Mouse (Mus musculus): ENCODE measurements around the gene Hist1h3b. TPM values are rescaled to one million over a fixed set of nuclear protein-coding genes. Genes with fewer than 3 reads are reported as not detected.
"Not testable (repeated sequence)": the region's sequence is repeated elsewhere in the genome, so short reads cannot be mapped to it uniquely, and the experiment has no call there.

Gene Hist1h3b
- polyA plus RNA-seq, 1 experiment from 2014 or later = 11.1 TPM

DNA sequence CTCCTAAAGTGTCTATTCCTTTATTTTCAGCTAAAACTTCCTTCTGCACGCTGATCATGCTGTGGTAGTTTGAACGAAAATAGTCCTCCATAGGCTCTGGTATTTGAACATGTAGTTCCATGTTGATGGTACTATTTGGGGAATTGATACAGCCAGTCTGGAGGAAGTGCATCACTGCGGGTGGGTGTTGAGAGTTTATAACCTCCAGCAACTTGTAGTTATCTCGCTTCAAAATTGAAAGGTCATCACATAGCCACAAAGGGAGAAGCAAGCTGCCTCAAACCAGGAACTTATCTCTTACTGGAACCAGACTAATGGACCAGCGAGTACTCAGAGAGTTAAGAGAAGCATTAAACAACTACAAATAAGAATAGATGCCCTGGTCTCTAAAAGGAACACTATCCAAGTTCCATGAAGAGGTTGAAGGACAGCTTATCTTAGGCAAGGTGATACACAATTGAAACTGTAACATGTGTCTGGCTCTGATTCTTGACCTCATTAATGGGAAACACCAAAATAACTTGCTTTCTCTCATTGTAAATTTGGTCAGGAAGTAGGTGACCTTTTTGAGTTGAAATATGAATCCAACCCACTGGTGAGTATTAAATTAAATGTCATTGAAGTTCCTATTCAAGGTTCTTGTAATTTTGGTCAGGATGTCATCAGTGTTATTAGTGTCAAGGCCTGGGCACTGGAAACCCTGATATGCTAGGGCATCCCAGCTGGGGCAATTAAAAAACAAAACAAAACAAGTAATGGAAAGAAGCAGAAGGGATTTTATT, 35.6 kb upstream of the Hist1h3b start:
- WGBS = 86% methylated on average over 5 of the region's 5 CpGs
- Histone ChIP-seq H3K27ac (ENCODE audit: low read length) (no peak overlapping the region), H3K4me1 (ENCODE audit: control insufficient read depth, insufficient read depth, low read length) (no peaks in the 10 kb centered on the region), H3K9ac (replicated peaks; ENCODE audit: low read depth, low read length) (no peak overlapping the region), H3K4me2 (replicated peaks; ENCODE audit: low read depth, low read length) (no peak overlapping the region), H3K36me3 (ENCODE audit: control insufficient read depth, insufficient read depth, low read length) (no peaks in the 10 kb centered on the region), H3K27me3 (ENCODE audit: control insufficient read depth, insufficient read depth, low read length) (no peaks in the 10 kb centered on the region), H3K9me3 (ENCODE audit: control insufficient read depth, low read depth, low read length) (no peaks in the 10 kb centered on the region), H3K4me3 (ENCODE audit: low read depth, low read length) (no peak overlapping the region)
- ATAC-seq (ENCODE audit: insufficient number of reproducible peaks, insufficient read depth, low FRiP score, low read depth) = no peak

DNA sequence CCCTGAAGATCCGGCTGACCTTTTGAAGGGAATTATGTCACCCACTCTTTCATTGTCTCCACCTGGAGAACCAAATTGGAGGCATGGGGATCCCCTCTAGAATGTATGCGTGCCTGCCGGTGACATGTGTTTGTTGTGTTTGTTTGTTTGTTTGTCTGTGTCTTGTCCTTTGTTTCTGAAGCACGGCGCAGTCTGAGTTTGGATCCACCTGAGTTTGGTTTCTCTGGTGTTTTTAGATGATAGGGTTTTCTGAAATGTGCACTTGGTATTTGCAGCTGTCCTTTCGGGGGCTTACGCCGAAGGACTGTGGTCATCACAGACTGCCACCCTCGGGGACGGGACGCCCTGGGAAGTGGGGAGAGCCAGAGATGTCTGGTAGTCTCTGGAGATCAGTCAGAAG, 34.9 kb upstream of the Hist1h3b start:
- no peaks in the 10 kb centered on the region for H3K36me3 ChIP-seq (ENCODE audit: control insufficient read depth, insufficient read depth, low read length)
- no peaks in the 10 kb centered on the region for H3K4me1 ChIP-seq (ENCODE audit: control insufficient read depth, insufficient read depth, low read length)
- ATAC-seq (ENCODE audit: insufficient number of reproducible peaks, insufficient read depth, low FRiP score, low read depth) = no peak
- no peak overlapping the region for H3K4me3 ChIP-seq (ENCODE audit: low read depth, low read length)
- no peak overlapping the region for H3K4me2 ChIP-seq (replicated peaks; ENCODE audit: low read depth, low read length)
- H3K9ac ChIP-seq (replicated peaks; ENCODE audit: low read depth, low read length) = no peak overlapping the region
- H3K9me3 ChIP-seq (ENCODE audit: control insufficient read depth, low read depth, low read length) = no peaks in the 10 kb centered on the region
- 51% methylated on average over 11 of the region's 11 CpGs for WGBS
- no peaks in the 10 kb centered on the region for H3K27me3 ChIP-seq (ENCODE audit: control insufficient read depth, insufficient read depth, low read length)
- no peak overlapping the region for H3K27ac ChIP-seq (ENCODE audit: low read length)

DNA sequence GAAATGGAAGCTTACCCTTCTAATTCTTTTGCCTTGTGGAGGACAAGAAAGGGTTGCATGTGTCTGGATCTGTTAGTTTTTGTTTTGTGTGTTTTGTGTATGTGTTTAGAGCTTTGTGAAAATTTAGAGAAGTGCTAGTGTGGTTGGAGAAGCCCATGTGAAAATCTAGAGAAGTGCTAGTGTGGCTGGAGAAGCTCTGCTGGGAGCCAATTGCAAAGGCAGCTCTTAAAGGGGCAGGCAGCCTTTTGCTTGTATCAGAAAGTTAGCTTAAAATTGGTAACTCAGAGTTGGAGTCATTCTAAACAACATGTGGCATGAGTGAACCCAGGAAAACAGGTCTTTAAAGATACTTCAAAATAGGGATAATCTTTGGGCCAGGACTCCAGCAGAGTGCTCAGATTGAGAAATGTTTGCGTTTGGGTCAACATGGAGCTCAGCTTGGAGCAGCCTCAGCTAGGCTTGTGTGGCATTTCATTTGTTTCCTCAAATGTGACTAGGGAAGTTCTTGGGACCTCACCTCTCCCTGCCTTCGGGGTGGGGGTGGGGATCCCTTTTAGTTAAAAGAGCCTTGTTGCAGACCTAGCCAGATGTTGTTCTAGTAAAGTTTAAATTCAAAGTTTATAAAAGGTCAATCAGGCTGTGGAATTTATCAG, 34.3 kb upstream of the Hist1h3b start:
- H3K27me3 ChIP-seq (ENCODE audit: control insufficient read depth, insufficient read depth, low read length); H3K36me3 ChIP-seq (ENCODE audit: control insufficient read depth, insufficient read depth, low read length); H3K4me1 ChIP-seq (ENCODE audit: control insufficient read depth, insufficient read depth, low read length); H3K27ac ChIP-seq (ENCODE audit: low read length); H3K9me3 ChIP-seq (ENCODE audit: control insufficient read depth, low read depth, low read length); H3K9ac ChIP-seq (replicated peaks; ENCODE audit: low read depth, low read length); ATAC-seq (ENCODE audit: insufficient number of reproducible peaks, insufficient read depth, low FRiP score, low read depth); H3K4me2 ChIP-seq (replicated peaks; ENCODE audit: low read depth, low read length); H3K4me3 ChIP-seq (ENCODE audit: low read depth, low read length): not testable (repeated sequence)
- WGBS = 15% methylated on average over 2 of the region's 2 CpGs

DNA sequence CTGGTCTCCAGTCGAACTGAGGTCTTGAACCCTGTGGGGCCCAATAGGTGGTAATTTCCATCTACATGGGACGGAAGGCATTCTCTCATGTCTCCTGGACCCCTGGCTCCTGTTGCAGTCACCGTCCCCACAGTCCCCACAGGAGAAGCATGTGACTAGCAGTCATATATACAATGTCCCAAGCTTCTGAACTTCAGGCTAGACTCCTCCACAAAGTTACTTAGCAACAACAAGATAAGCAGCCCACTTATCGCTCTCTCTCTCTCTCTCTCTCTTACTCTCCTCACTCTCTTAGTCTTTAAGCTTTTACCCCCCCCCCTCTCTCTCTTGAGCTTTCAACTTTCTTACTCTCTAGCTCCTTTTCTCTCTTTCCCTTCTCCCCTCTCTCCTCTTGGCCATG, 27.8 kb upstream of the Hist1h3b start:
- no peak overlapping the region for H3K4me3 ChIP-seq (ENCODE audit: low read depth, low read length)
- ATAC-seq (ENCODE audit: insufficient number of reproducible peaks, insufficient read depth, low FRiP score, low read depth) = no peak
- no peaks in the 10 kb centered on the region for H3K27me3 ChIP-seq (ENCODE audit: control insufficient read depth, insufficient read depth, low read length)
- H3K4me2 ChIP-seq (replicated peaks; ENCODE audit: low read depth, low read length) = no peak overlapping the region
- H3K9ac ChIP-seq (replicated peaks; ENCODE audit: low read depth, low read length) = no peak overlapping the region
- H3K9me3 ChIP-seq (ENCODE audit: control insufficient read depth, low read depth, low read length) = no peaks in the 10 kb centered on the region
- no peaks in the 10 kb centered on the region for H3K4me1 ChIP-seq (ENCODE audit: control insufficient read depth, insufficient read depth, low read length)
- WGBS = 69% methylated on average over 4 of the region's 4 CpGs
- no peak overlapping the region for H3K27ac ChIP-seq (ENCODE audit: low read length)
- no peaks in the 10 kb centered on the region for H3K36me3 ChIP-seq (ENCODE audit: control insufficient read depth, insufficient read depth, low read length)

DNA sequence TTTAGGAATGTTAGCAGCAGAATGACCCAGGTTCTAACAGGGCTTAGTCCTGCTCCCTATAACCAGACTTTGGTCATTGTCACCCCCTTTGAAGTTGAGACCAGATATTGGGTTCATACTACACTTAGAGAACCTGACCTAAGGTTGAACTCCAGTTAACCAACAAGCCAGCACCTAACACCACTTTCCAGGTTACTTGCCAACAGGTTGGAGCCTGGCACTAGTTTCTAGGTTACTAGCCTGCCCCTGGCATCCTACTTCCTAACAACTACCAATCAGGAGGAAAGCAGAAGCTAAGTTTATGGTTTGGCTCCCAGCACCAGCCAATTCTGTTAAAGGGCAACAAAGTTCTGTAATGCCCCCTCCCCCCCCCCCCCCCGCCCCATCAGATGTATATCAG, 26.9 kb upstream of the Hist1h3b start:
- H3K27me3 ChIP-seq (ENCODE audit: control insufficient read depth, insufficient read depth, low read length) = no peaks in the 10 kb centered on the region
- 40% methylated on average over 1 of the region's 1 CpGs for WGBS
- H3K27ac ChIP-seq (ENCODE audit: low read length) = no peak overlapping the region
- no peaks in the 10 kb centered on the region for H3K9me3 ChIP-seq (ENCODE audit: control insufficient read depth, low read depth, low read length)
- H3K9ac ChIP-seq (replicated peaks; ENCODE audit: low read depth, low read length) = no peak overlapping the region
- no peak overlapping the region for H3K4me2 ChIP-seq (replicated peaks; ENCODE audit: low read depth, low read length)
- H3K4me1 ChIP-seq (ENCODE audit: control insufficient read depth, insufficient read depth, low read length) = no peaks in the 10 kb centered on the region
- H3K36me3 ChIP-seq (ENCODE audit: control insufficient read depth, insufficient read depth, low read length) = no peaks in the 10 kb centered on the region
- ATAC-seq (ENCODE audit: insufficient number of reproducible peaks, insufficient read depth, low FRiP score, low read depth) = no peak
- H3K4me3 ChIP-seq (ENCODE audit: low read depth, low read length) = no peak overlapping the region

DNA sequence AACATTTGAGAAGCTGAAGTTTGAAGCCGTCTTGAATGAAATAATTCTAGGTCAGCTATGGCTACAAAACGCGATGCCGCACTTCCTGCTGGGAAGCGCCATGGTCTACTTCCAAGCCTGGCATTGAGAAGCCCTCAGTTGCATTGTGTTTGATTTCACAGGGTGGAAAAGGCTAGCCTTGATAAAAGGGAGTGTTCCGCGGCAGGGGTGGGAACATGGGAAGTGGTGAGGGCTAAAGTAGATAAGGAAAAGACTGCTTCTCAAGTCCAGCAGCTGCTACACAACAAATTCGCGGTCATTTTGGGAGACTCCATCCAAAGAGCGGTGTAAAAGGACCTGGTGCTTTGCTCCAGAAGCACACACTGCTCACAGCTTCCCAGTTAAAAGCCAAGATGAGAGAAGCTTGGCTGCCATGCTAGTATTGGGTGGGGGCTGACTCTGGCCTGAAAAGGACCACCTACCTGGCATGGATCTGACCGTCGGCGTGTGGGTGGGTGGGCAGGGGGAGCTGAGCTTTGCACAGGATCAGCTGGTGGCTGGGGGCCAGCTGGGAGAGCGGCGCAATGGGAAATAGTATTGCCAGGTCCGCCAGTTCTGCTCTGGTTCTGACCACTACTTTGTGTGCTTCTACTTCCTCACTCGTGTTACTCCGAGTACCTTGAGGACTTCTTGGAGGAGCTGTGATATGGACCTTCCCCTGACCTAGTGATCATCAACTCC, 23.4 kb upstream of the Hist1h3b start:
- H3K27ac ChIP-seq (ENCODE audit: low read length) = no peak overlapping the region
- H3K9ac ChIP-seq (replicated peaks; ENCODE audit: low read depth, low read length) = no peak overlapping the region
- WGBS = 91% methylated on average over 18 of the region's 18 CpGs
- H3K9me3 ChIP-seq (ENCODE audit: control insufficient read depth, low read depth, low read length) = no peaks in the 10 kb centered on the region
- H3K4me1 ChIP-seq (ENCODE audit: control insufficient read depth, insufficient read depth, low read length) = no peaks in the 10 kb centered on the region
- no peaks in the 10 kb centered on the region for H3K36me3 ChIP-seq (ENCODE audit: control insufficient read depth, insufficient read depth, low read length)
- H3K4me2 ChIP-seq (replicated peaks; ENCODE audit: low read depth, low read length) = no peak overlapping the region
- no peak overlapping the region for H3K4me3 ChIP-seq (ENCODE audit: low read depth, low read length)
- no peaks in the 10 kb centered on the region for H3K27me3 ChIP-seq (ENCODE audit: control insufficient read depth, insufficient read depth, low read length)
- ATAC-seq (ENCODE audit: insufficient number of reproducible peaks, insufficient read depth, low FRiP score, low read depth) = no peak

DNA sequence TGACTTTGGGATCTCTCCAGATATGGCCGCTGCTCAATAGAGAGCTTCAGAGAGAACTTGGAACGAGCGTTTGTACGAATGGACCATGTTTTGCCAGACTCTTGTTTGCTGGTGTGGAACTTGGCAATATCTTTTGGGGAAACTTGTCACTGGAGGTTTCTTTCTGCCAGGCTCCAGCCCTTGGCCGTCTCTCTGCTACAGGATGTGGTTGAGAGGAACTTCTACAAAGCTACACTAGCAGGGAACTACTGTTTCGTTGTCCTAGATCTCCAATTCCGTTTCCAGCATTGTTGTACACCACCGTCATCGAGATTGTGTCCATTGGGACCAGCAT, 22.9 kb upstream of the Hist1h3b start:
- Histone ChIP-seq H3K4me1 (ENCODE audit: control insufficient read depth, insufficient read depth, low read length) (no peaks in the 10 kb centered on the region), H3K36me3 (ENCODE audit: control insufficient read depth, insufficient read depth, low read length) (no peaks in the 10 kb centered on the region), H3K9me3 (ENCODE audit: control insufficient read depth, low read depth, low read length) (no peaks in the 10 kb centered on the region), H3K27me3 (ENCODE audit: control insufficient read depth, insufficient read depth, low read length) (no peaks in the 10 kb centered on the region), H3K9ac (replicated peaks; ENCODE audit: low read depth, low read length) (no peak overlapping the region), H3K27ac (ENCODE audit: low read length) (no peak overlapping the region), H3K4me2 (replicated peaks; ENCODE audit: low read depth, low read length) (no peak overlapping the region), H3K4me3 (ENCODE audit: low read depth, low read length) (no peak overlapping the region)
- WGBS = 90% methylated on average over 9 of the region's 9 CpGs
- ATAC-seq (ENCODE audit: insufficient number of reproducible peaks, insufficient read depth, low FRiP score, low read depth) = no peak

DNA sequence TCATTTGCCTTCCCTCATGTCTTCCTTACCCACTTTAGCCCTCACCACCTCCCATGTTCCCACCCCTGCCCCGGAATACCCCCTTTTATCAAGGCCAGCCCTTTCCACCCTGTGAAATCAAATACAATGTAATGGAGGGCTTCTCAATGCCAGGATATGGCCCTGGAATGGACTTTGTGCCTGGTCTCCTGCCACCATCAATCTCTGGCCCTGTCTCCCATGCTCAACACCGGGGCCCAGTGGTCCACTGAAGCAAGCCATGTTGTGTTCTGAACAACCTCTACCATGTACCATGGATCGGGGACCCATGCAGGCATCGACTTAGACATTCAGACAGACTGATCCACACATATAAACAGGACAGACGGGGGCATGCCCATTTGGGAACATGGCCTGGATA, 22.4 kb upstream of the Hist1h3b start:
- no peak for ATAC-seq (ENCODE audit: insufficient number of reproducible peaks, insufficient read depth, low FRiP score, low read depth)
- H3K27me3 ChIP-seq (ENCODE audit: control insufficient read depth, insufficient read depth, low read length) = no peaks in the 10 kb centered on the region
- no peak overlapping the region for H3K4me2 ChIP-seq (replicated peaks; ENCODE audit: low read depth, low read length)
- no peaks in the 10 kb centered on the region for H3K9me3 ChIP-seq (ENCODE audit: control insufficient read depth, low read depth, low read length)
- H3K36me3 ChIP-seq (ENCODE audit: control insufficient read depth, insufficient read depth, low read length) = no peaks in the 10 kb centered on the region
- H3K4me1 ChIP-seq (ENCODE audit: control insufficient read depth, insufficient read depth, low read length) = no peaks in the 10 kb centered on the region
- 91% methylated on average over 5 of the region's 5 CpGs for WGBS
- no peak overlapping the region for H3K4me3 ChIP-seq (ENCODE audit: low read depth, low read length)
- H3K27ac ChIP-seq (ENCODE audit: low read length) = no peak overlapping the region
- H3K9ac ChIP-seq (replicated peaks; ENCODE audit: low read depth, low read length) = no peak overlapping the region

Data from stomach, embryonic 14.5 days (tissue).